Mouse (Mus musculus) kidney, adult 2 months (tissue): Measurements from ENCODE around the gene Samm50.

Experiments
- CTCF ChIP-seq: fragments of 200-500 bp; conservative IDR thresholded peaks from 2 replicates; pipeline ENCODE4 v1.5.1; 2011; ENCODE audit warnings: low read depth, mild to moderate bottlenecking, control low read depth, low read length, moderate library complexity, mixed read lengths; ENCODE audit not compliant: insufficient read depth, insufficient read length
- POLR2A ChIP-seq: fragments of 200-500 bp; IDR thresholded peaks from one replicate; pipeline ENCODE4 v1.6.1; 2011; ENCODE audit warnings: low read depth, low read length, control low read depth

- TF ChIP-seq POLR2A: no peak
- no peak for TF ChIP-seq CTCF
Observed at GRCm38 (mm10) chr15:84215273-84215672, 23.2 kb downstream of the Samm50 start.
